Mouse (Mus musculus) midbrain, postnatal 0 days (tissue): ENCODE results near the gene Xlr4c. TPM values are rescaled to one million over a fixed set of nuclear protein-coding genes. Genes with fewer than 3 reads are reported as not detected.
"Not testable (repeated sequence)": the region's sequence is repeated elsewhere in the genome, so short reads cannot be mapped to it uniquely, and the experiment has no call there.

ENCODE experiments used
- ATAC-seq: fragments of 200-750 bp; cut with Nextera tagmentation; 2 replicates; pipeline ENCODE4 v1.8.0; 2017; ENCODE audit warnings: moderate number of reproducible peaks, mild to moderate bottlenecking, moderate TSS enrichment, moderate library complexity; ENCODE audit not compliant: low FRiP score
- DNase-seq: peaks from one replicate; pipeline ENCODE4 v3.0.0-alpha.2; 2015; ENCODE audit warnings: low spot score
- H3K27ac ChIP-seq: fragments of 300-500 bp; sonication (generic); 2 replicates; pipeline ENCODE4 v1.5.1; 2014; ENCODE audit warnings: low read depth, mild to moderate bottlenecking, low read length, mixed read lengths
- H3K27me3 ChIP-seq: fragments of 300-500 bp; sonication (generic); 2 replicates; pipeline ENCODE4 v1.6.1; 2014; ENCODE audit warnings: low read length, control low read depth, mixed read lengths; ENCODE audit not compliant: insufficient read depth
- H3K36me3 ChIP-seq: fragments of 300-500 bp; sonication (generic); 2 replicates; pipeline ENCODE4 v1.6.1; 2014; ENCODE audit warnings: low read length, control low read depth, mixed read lengths; ENCODE audit not compliant: insufficient read depth
- H3K4me1 ChIP-seq: fragments of 300-500 bp; sonication (generic); 2 replicates; pipeline ENCODE4 v1.6.1; 2014; ENCODE audit warnings: mild to moderate bottlenecking, control low read depth, antibody characterized with exemption, low read length, mixed read lengths; ENCODE audit not compliant: insufficient read depth
- H3K4me2 ChIP-seq: fragments of 300-500 bp; sonication (generic); 2 replicates; pipeline ENCODE4 v1.6.1; 2014; ENCODE audit warnings: low read depth, mild to moderate bottlenecking, low read length, mixed read lengths; ENCODE audit not compliant: poor library complexity, severe bottlenecking
- H3K4me3 ChIP-seq: fragments of 300-500 bp; sonication (generic); 2 replicates; pipeline ENCODE4 v1.5.1; 2014; ENCODE audit warnings: low read depth, mild to moderate bottlenecking, low read length, moderate library complexity
- H3K9ac ChIP-seq: fragments of 300-500 bp; sonication (generic); replicated peaks from 2 replicates; pipeline ENCODE4 v1.6.1; 2014; ENCODE audit warnings: mild to moderate bottlenecking, low read length, moderate library complexity, mixed read lengths; ENCODE audit not compliant: poor library complexity, severe bottlenecking
- H3K9me3 ChIP-seq: fragments of 300-500 bp; sonication (generic); 2 replicates; pipeline ENCODE4 v1.6.1; 2016; ENCODE audit warnings: low read length, control low read depth
- CTCF ChIP-seq: IDR thresholded peaks from 2 replicates; pipeline ENCODE4 v1.5.1; 2016; ENCODE audit warnings: antibody characterized with exemption, mild to moderate bottlenecking
- WGBS: fragments of 180-500 bp; shearing (Covaris S2); extraction: QIAGEN DNeasy Blood & Tissue Kit; methylation state at CpG from one replicate; pipeline ENCODE4 v1.1.7; 2014; 5-methylcytosine and 5-hydroxymethylcytosine counted together
- polyA plus RNA-seq: library from polyadenylated mRNA; unstranded; fragments of >200 nt; fragmentation: Nextera tagmentation; extraction: Ambion mirVana; gene quantifications from 2 replicates; pipeline ENCODE4 v1.2.1, GENCODE M21; 2015
- total RNA-seq: library from RNA; depleted of rRNA; stranded (reverse); fragments of >200 nt; gene quantifications from 2 replicates; pipeline ENCODE4 v1.2.3, GENCODE M21; 2014; rRNA removed

The Xlr4c gene
- total and polyA plus RNA-seq, 2 experiments from 2014 or later: 0.67 TPM; not detected in 1

DNA sequence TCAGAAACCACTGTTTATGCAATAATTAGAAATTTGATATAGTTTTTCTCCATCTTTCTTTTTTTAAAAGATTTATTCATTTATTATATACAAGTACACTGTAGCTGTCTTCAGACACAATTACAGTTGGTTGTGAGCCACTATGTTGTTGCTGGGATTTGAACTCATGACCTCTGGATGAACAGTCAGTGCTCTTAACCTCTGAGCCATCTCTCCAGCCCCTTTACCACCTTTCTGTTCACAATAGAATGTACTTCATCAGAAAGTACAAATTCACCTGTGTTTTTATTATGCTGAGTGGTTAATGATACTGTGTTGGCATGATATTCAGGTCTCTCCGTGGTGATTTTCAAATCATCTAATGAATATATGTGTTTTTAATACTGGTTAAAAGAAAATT lies 17.6 kb downstream of the Xlr4c start:
- H3K27me3 ChIP-seq: no peaks in the 10 kb centered on the region
- 42% methylated on average over 1 of the region's 1 CpGs for WGBS
- H3K36me3 ChIP-seq: no peaks in the 10 kb centered on the region
- DNase-seq: no peak
- no peak overlapping the region for H3K4me3 ChIP-seq
- no peaks in the 10 kb centered on the region for H3K9me3 ChIP-seq
- no peak overlapping the region for H3K9ac ChIP-seq
- no peak for TF ChIP-seq CTCF
- no peak overlapping the region for H3K4me2 ChIP-seq
- ATAC-seq: no peak
- H3K4me1 ChIP-seq: no peaks in the 10 kb centered on the region
- no peak overlapping the region for H3K27ac ChIP-seq

DNA sequence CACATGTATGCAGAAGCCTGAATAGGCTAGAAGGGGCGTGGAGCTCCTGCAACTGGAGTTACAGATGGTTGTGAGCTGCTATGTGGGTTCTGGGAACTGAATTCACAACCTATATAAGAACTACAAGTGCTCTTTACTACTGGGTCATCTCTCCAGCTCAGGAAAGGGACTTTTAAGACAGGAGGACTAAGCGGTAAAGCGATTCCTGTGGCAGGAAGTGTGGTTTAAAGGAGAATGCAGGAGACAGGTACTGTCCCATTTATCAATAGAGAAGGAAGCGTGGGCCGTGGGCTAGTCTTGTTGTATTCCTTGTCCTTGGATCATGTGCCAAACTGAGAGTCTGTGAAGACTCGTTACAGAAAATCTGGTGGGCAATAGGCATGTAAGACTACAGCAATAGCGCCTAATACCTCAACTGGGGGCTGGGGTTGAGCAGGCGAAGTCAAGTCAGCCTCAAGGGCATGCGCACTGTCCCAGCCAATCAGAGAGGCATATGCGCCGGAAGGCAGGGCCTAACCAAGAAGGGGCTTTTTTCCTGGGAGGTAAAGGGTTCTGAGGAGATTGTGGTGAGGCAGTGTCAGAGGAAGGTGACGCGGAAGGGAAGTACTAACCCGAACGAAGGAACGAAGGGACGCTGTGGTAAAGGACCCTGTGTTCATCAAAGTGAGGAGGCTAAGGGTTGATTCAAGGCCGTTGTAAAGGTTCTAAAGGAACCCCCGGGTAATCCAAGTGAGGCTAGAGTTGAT lies 28.9 kb downstream of the Xlr4c start, which contains the start of gene Xlr4b:
Xlr4b (plus strand) TSS at position 515 of the 746 bp plus-strand sequence.
- H3K27me3 ChIP-seq, H3K4me2 ChIP-seq, H3K4me1 ChIP-seq, H3K9me3 ChIP-seq, ATAC-seq, H3K27ac ChIP-seq, H3K36me3 ChIP-seq, DNase-seq, H3K4me3 ChIP-seq, H3K9ac ChIP-seq: not testable (repeated sequence)
- WGBS: 73% methylated on average over 10 of the region's 19 CpGs

DNA sequence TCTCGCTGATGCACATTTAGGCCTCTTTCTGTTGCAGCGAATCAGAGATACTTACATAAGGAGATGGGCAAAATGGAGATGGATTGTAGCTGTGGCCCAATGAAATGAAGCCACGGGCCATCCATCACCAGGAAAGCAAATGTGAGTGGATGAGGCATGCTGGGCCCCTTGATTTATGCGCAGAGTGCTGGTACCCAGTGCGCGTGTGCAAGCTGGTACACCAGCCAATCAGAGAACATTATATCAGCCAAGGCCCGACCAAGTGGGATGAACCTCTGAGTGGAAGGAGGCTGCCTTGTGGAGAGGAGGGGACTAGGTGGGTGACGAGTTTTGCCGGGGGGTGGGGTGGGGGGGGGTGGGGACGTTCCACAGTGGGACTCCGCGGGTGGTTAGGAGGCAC lies 51.0 kb downstream of the Xlr4c start, which contains the start of gene Xlr3b:
Xlr3b (plus strand) TSS at position 274 of the 400 bp plus-strand sequence.
- not testable (repeated sequence) for H3K4me1 ChIP-seq, H3K27me3 ChIP-seq, ATAC-seq, H3K4me3 ChIP-seq, H3K27ac ChIP-seq, H3K4me2 ChIP-seq, H3K9ac ChIP-seq, H3K9me3 ChIP-seq, H3K36me3 ChIP-seq
- peak; percentile 0 for DNase-seq
- 85% methylated on average over 12 of the region's 12 CpGs for WGBS

Other genes with a start within 250 kb of the Xlr4c start
- 0.27 and 0.57 TPM in 2 replicates for gene Pnma5, start 206.0 kb downstream of the Xlr4c start, total RNA-seq
- gene Pnma5, start 206.0 kb downstream of the Xlr4c start, polyA plus RNA-seq: 0.31 and 0.37 TPM in 2 replicates
- 17.1 and 18.4 TPM in 2 replicates for gene Pnma3, start 178.3 kb downstream of the Xlr4c start, total RNA-seq
- 5.7 and 7.5 TPM in 2 replicates for gene Pnma3, start 178.3 kb downstream of the Xlr4c start, polyA plus RNA-seq
- not detected in 2 replicates for gene Xlr4a, start 160.7 kb downstream of the Xlr4c start, total RNA-seq
- gene Xlr4a, start 160.7 kb downstream of the Xlr4c start, polyA plus RNA-seq: 1.1 TPM in 1 of 2 replicates, not detected in the other
- gene Xlr3a, start 146.0 kb downstream of the Xlr4c start, total RNA-seq: 0.60 and 5.7 TPM in 2 replicates
- 3.4 and 4.7 TPM in 2 replicates for gene Xlr3a, start 146.0 kb downstream of the Xlr4c start, polyA plus RNA-seq
- gene Gm14685, start 126.1 kb downstream of the Xlr4c start, total RNA-seq: 0.66 and 2.8 TPM in 2 replicates
- 1.4 and 1.5 TPM in 2 replicates for gene Gm14685, start 126.1 kb downstream of the Xlr4c start, polyA plus RNA-seq
- not detected in 2 replicates for gene Xlr5b, start 94.3 kb downstream of the Xlr4c start, total RNA-seq
- not detected in 2 replicates for gene Xlr5b, start 94.3 kb downstream of the Xlr4c start, polyA plus RNA-seq
- 1.1 and 2.8 TPM in 2 replicates for gene DXBay18, start 93.7 kb downstream of the Xlr4c start, total RNA-seq
- 1.3 and 1.4 TPM in 2 replicates for gene DXBay18, start 93.7 kb downstream of the Xlr4c start, polyA plus RNA-seq
- gene Spin2d, start 66.1 kb downstream of the Xlr4c start, total RNA-seq: not detected in 2 replicates
- gene Spin2d, start 66.1 kb downstream of the Xlr4c start, polyA plus RNA-seq: not detected in 2 replicates
- 2.8 and 7.2 TPM in 2 replicates for gene Xlr3b, start 50.9 kb downstream of the Xlr4c start, total RNA-seq
- 6.8 and 13.9 TPM in 2 replicates for gene Xlr3b, start 50.9 kb downstream of the Xlr4c start, polyA plus RNA-seq
- gene Xlr4b, start 28.8 kb downstream of the Xlr4c start, total RNA-seq: not detected in 2 replicates
- 1.2 TPM in 1 of 2 replicates, not detected in the other for gene Xlr4b, start 28.8 kb downstream of the Xlr4c start, polyA plus RNA-seq
- 26.5 and 32.2 TPM in 2 replicates for gene F8a, start 14.8 kb downstream of the Xlr4c start, total RNA-seq
- gene F8a, start 14.8 kb downstream of the Xlr4c start, polyA plus RNA-seq: 33.7 and 36.3 TPM in 2 replicates
- gene Xlr3c, start 22.3 kb upstream of the Xlr4c start, total RNA-seq: not detected in 2 replicates
- 0.12 and 0.15 TPM in 2 replicates for gene Xlr3c, start 22.3 kb upstream of the Xlr4c start, polyA plus RNA-seq
- not detected in 2 replicates for gene Xlr5a, start 49.8 kb upstream of the Xlr4c start, total RNA-seq
- gene Xlr5a, start 49.8 kb upstream of the Xlr4c start, polyA plus RNA-seq: not detected in 2 replicates
- gene Xlr5c, start 49.8 kb upstream of the Xlr4c start, total RNA-seq: not detected in 2 replicates
- gene Xlr5c, start 49.8 kb upstream of the Xlr4c start, polyA plus RNA-seq: not detected in 2 replicates
- gene Gm45015, start 93.7 kb upstream of the Xlr4c start, total RNA-seq: not detected in 2 replicates
- not detected in 2 replicates for gene Gm45015, start 93.7 kb upstream of the Xlr4c start, polyA plus RNA-seq
- 28.2 and 29.9 TPM in 2 replicates for gene Zfp275, start 99.5 kb upstream of the Xlr4c start, total RNA-seq
- gene Zfp275, start 99.5 kb upstream of the Xlr4c start, polyA plus RNA-seq: 5.2 and 5.7 TPM in 2 replicates
- gene Gm18336, start 155.6 kb upstream of the Xlr4c start, total RNA-seq: not detected in 2 replicates
- gene Gm18336, start 155.6 kb upstream of the Xlr4c start, polyA plus RNA-seq: 0.07 and 0.09 TPM in 2 replicates
- gene Zfp92, start 168.0 kb upstream of the Xlr4c start, total RNA-seq: 5.3 and 5.5 TPM in 2 replicates
- gene Zfp92, start 168.0 kb upstream of the Xlr4c start, polyA plus RNA-seq: 1.5 and 2.1 TPM in 2 replicates
- 1.3 TPM in 1 of 2 replicates, not detected in the other for gene Trex2, start 192.2 kb upstream of the Xlr4c start, total RNA-seq
- not detected in 2 replicates for gene Trex2, start 192.2 kb upstream of the Xlr4c start, polyA plus RNA-seq
- 30.7 and 34.7 TPM in 2 replicates for gene Haus7, start 215.9 kb upstream of the Xlr4c start, total RNA-seq
- 61.7 and 63.6 TPM in 2 replicates for gene Haus7, start 215.9 kb upstream of the Xlr4c start, polyA plus RNA-seq
- gene Bgn, start 240.5 kb upstream of the Xlr4c start, total RNA-seq: 43.9 and 44.6 TPM in 2 replicates
- gene Bgn, start 240.5 kb upstream of the Xlr4c start, polyA plus RNA-seq: 17.1 and 19.8 TPM in 2 replicates